Mouse (Mus musculus): ENCODE data around the gene Trim45.

GRCm38 (mm10) chr3:100931332-100932076 is 9.5 kb downstream of the Trim45 start:
- TF ChIP-seq POLR2A (IDR thresholded peaks at IDR 0.05; ENCODE audit: insufficient read length, low read depth) (no peak), MAX (IDR thresholded peaks at IDR 0.05; ENCODE audit: low read depth) (no peak), TCF12 (IDR thresholded peaks at IDR 0.05; ENCODE audit: insufficient read depth, poor library complexity, severe bottlenecking) (no peak), POLR2AphosphoS2 (IDR thresholded peaks at IDR 0.05; ENCODE audit: insufficient read length, low read depth) (no peak), MYOG (IDR thresholded peaks at IDR 0.05; ENCODE audit: control insufficient read depth in 1 of 3, insufficient read depth in 1 of 3, insufficient read length in 2 of 3, low read depth in 2 of 3) (no peak), USF1 (IDR thresholded peaks at IDR 0.05; ENCODE audit: low read depth) (no peak)
